Mouse (Mus musculus) heart, postnatal 0 days (tissue): Measurements from ENCODE around the gene Gm49325.

Source experiments
- CTCF ChIP-seq: IDR thresholded peaks from 2 replicates; pipeline ENCODE4 v1.5.1; 2016; ENCODE audit warnings: antibody characterized with exemption, control low read depth, low read depth
- EP300 ChIP-seq: IDR thresholded peaks from 2 replicates; pipeline ENCODE4 v1.6.1; 2016; ENCODE audit warnings: antibody characterized with exemption, low read depth

GRCm38 (mm10) chr10:77670710-77671109, 64.7 kb downstream of the Gm49325 start:
- no peak for TF ChIP-seq CTCF
- no peak for TF ChIP-seq EP300
